Mouse (Mus musculus) brain, embryonic 14.5 days (tissue): Measurements from ENCODE around the gene Tmprss9.

Experiments used
- CTCF ChIP-seq: fragments of 200-500 bp; IDR thresholded peaks from 2 replicates; pipeline ENCODE4 v1.5.1; 2012; ENCODE audit warnings: inconsistent platforms, mild to moderate bottlenecking, moderate library complexity, borderline replicate concordance; ENCODE audit not compliant: insufficient read depth, insufficient read length; ENCODE audit errors: extremely low read depth
- POLR2A ChIP-seq: fragments of 200-500 bp; IDR thresholded peaks from 2 replicates; pipeline ENCODE4 v1.6.1; 2012; ENCODE audit warnings: mild to moderate bottlenecking, inconsistent platforms, borderline replicate concordance; ENCODE audit not compliant: poor library complexity, insufficient read depth, insufficient read length, severe bottlenecking; ENCODE audit errors: extremely low read depth

DNA sequence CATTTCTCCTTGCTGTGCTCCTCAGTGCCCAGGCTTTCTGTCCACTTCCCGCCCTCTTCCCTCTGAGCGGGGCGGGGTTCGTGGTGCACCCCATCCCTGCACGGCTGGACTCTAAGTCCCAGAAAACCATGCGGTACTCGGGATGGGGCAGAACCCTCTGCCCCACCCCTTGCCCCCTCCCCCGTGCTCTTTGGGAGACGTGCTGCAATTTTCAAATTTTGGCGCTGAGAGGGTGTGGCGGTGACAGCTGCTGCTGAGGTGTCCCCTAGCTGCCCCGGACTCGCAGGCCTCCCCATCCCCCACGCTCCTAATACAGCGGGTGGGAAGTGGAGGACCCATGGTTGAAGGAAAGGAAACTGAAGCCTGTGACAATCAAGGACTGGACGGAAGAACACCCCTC is 50.3 kb downstream of the Tmprss9 start:
- no peak for TF ChIP-seq CTCF
- no peak for TF ChIP-seq POLR2A
